Mouse (Mus musculus) forebrain, embryonic 10.5 days (tissue): ENCODE results near the gene Fap. TPM values are rescaled to one million over a fixed set of nuclear protein-coding genes. Genes with fewer than 3 reads are reported as not detected.

ENCODE experiments used
- DNase-seq: peaks from one replicate; pipeline ENCODE4 v3.0.0-alpha.2; 2017; ENCODE audit warnings: low spot score; ENCODE audit errors: extremely low spot score
- H3K27ac ChIP-seq: fragments of 300-500 bp; sonication (generic); 2 replicates; pipeline ENCODE4 v1.5.1; 2016; ENCODE audit warnings: mild to moderate bottlenecking
- H3K27me3 ChIP-seq: fragments of 300-500 bp; sonication (generic); 2 replicates; pipeline ENCODE4 v1.6.1; 2016; ENCODE audit warnings: mild to moderate bottlenecking; ENCODE audit not compliant: poor library complexity, severe bottlenecking
- H3K36me3 ChIP-seq: fragments of 300-500 bp; sonication (generic); replicated peaks from 2 replicates; pipeline ENCODE4 v1.6.1; 2016; ENCODE audit warnings: mild to moderate bottlenecking, moderate library complexity
- H3K4me1 ChIP-seq: fragments of 300-500 bp; sonication (generic); 2 replicates; pipeline ENCODE4 v1.6.1; 2016
- H3K4me3 ChIP-seq: fragments of 300-500 bp; sonication (generic); 2 replicates; pipeline ENCODE4 v1.5.1; 2016; ENCODE audit warnings: mild to moderate bottlenecking, moderate library complexity
- H3K9me3 ChIP-seq: fragments of 300-500 bp; sonication (generic); 2 replicates; pipeline ENCODE4 v1.6.1; 2016; ENCODE audit warnings: mild to moderate bottlenecking, moderate library complexity
- WGBS: fragments of 180-500 bp; shearing (Covaris S2); methylation state at CpG from one replicate; pipeline ENCODE4 v1.1.7; 2016; 5-methylcytosine and 5-hydroxymethylcytosine counted together
- polyA plus RNA-seq: library from polyadenylated mRNA; unstranded; fragments of >200 nt; fragmentation: Nextera tagmentation; extraction: Ambion mirVana; gene quantifications from 2 replicates; pipeline ENCODE4 v1.2.1, GENCODE M21; 2016

Fap gene
- polyA plus RNA-seq, 1 experiment from 2014 or later: 5.4 TPM

GRCm38 (mm10) chr2:62480285-62481198 lies 93.3 kb downstream of the Fap start:
- DNase-seq: no peak
- WGBS: 84% methylated on average over 9 of the region's 9 CpGs
- Histone ChIP-seq H3K9me3 (no peaks in the 10 kb centered on the region), H3K27me3 (no peaks in the 10 kb centered on the region), H3K27ac (no peak overlapping the region), H3K4me1 (no peaks in the 10 kb centered on the region), H3K4me3 (no peak overlapping the region), H3K36me3 (no peaks in the 10 kb centered on the region)

- Histone ChIP-seq H3K27me3 (no peaks in the 10 kb centered on the region), H3K9me3 (no peaks in the 10 kb centered on the region), H3K27ac (no peak overlapping the region), H3K36me3 (no peaks in the 10 kb centered on the region), H3K4me3 (no peak overlapping the region), H3K4me1 (no peaks in the 10 kb centered on the region)
- 89% methylated on average over 9 of the region's 9 CpGs for WGBS
- no peak for DNase-seq
Measured at GRCm38 (mm10) chr2:62469551-62469950, 104.3 kb downstream of the Fap start.

GRCm38 (mm10) chr2:62463287-62463686 lies 110.6 kb downstream of the Fap start:
- WGBS: 93% methylated on average over 2 of the region's 2 CpGs
- no peak overlapping the region for H3K27ac ChIP-seq
- H3K4me1 ChIP-seq: peaks cover 4% of the 10 kb centered on the region; the same call in 1 of the 2 replicates
- no peaks in the 10 kb centered on the region for H3K9me3 ChIP-seq
- no peaks in the 10 kb centered on the region for H3K27me3 ChIP-seq
- no peaks in the 10 kb centered on the region for H3K36me3 ChIP-seq
- no peak overlapping the region for H3K4me3 ChIP-seq
- no peak for DNase-seq

- Histone ChIP-seq H3K36me3 (no peaks in the 10 kb centered on the region), H3K27me3 (no peaks in the 10 kb centered on the region), H3K4me3 (no peak overlapping the region), H3K27ac (no peak overlapping the region), H3K9me3 (no peaks in the 10 kb centered on the region), H3K4me1 (peaks cover 4% of the 10 kb centered on the region; the same call in 1 of the 2 replicates)
- 83% methylated on average over 2 of the region's 2 CpGs for WGBS
- no peak for DNase-seq
Measured at GRCm38 (mm10) chr2:62462174-62462573, 111.7 kb downstream of the Fap start.

GRCm38 (mm10) chr2:62460815-62461450 lies 112.9 kb downstream of the Fap start:
- no peak for DNase-seq
- WGBS: 92% methylated on average over 12 of the region's 12 CpGs
- H3K27ac ChIP-seq: no peak overlapping the region
- no peaks in the 10 kb centered on the region for H3K9me3 ChIP-seq
- no peaks in the 10 kb centered on the region for H3K36me3 ChIP-seq
- no peaks in the 10 kb centered on the region for H3K27me3 ChIP-seq
- no peak overlapping the region for H3K4me3 ChIP-seq
- peaks cover 4% of the 10 kb centered on the region; the same call in 1 of the 2 replicates for H3K4me1 ChIP-seq

- WGBS: 89% methylated on average over 7 of the region's 7 CpGs
- no peaks in the 10 kb centered on the region for H3K9me3 ChIP-seq
Measured at GRCm38 (mm10) chr2:62460231-62460710, 113.6 kb downstream of the Fap start.

GRCm38 (mm10) chr2:62459241-62460174 lies 114.4 kb downstream of the Fap start:
- Histone ChIP-seq H3K4me3 (no peak overlapping the region), H3K9me3 (no peaks in the 10 kb centered on the region), H3K4me1 (peaks cover 4% of the 10 kb centered on the region; the same call in 1 of the 2 replicates), H3K36me3 (no peaks in the 10 kb centered on the region), H3K27ac (no peak overlapping the region), H3K27me3 (no peaks in the 10 kb centered on the region)
- WGBS: 76% methylated on average over 18 of the region's 18 CpGs
- DNase-seq: no peak

More at GRCm38 (mm10) chr2:62460231-62460710, 113.6 kb downstream of the Fap start:
- Histone ChIP-seq H3K27me3 (no peaks in the 10 kb centered on the region), H3K27ac (no peak overlapping the region), H3K4me3 (no peak overlapping the region), H3K4me1 (peaks cover 4% of the 10 kb centered on the region; the same call in 1 of the 2 replicates), H3K36me3 (no peaks in the 10 kb centered on the region)
- DNase-seq: no peak

GRCm38 (mm10) chr2:62458070-62458469 lies 115.8 kb downstream of the Fap start:
- Histone ChIP-seq H3K4me3 (no peak overlapping the region), H3K27ac (no peak overlapping the region), H3K9me3 (no peaks in the 10 kb centered on the region), H3K36me3 (no peaks in the 10 kb centered on the region), H3K27me3 (no peaks in the 10 kb centered on the region), H3K4me1 (peaks cover 4% of the 10 kb centered on the region; the same call in 1 of the 2 replicates)
- WGBS: 49% methylated on average over 9 of the region's 9 CpGs
- no peak for DNase-seq

- H3K36me3 ChIP-seq: no peaks in the 10 kb centered on the region
- no peak for DNase-seq
- 93% methylated on average over 11 of the region's 11 CpGs for WGBS
- no peaks in the 10 kb centered on the region for H3K27me3 ChIP-seq
- H3K4me1 ChIP-seq: peaks cover 4% of the 10 kb centered on the region; the same call in 1 of the 2 replicates
- no peaks in the 10 kb centered on the region for H3K9me3 ChIP-seq
- H3K4me3 ChIP-seq: no peak overlapping the region
- no peak overlapping the region for H3K27ac ChIP-seq
Measured at GRCm38 (mm10) chr2:62454991-62455390, 118.9 kb downstream of the Fap start.

- peaks cover 4% of the 10 kb centered on the region; the same call in 1 of the 2 replicates for H3K4me1 ChIP-seq
- 87% methylated on average over 6 of the region's 6 CpGs for WGBS
- no peak overlapping the region for H3K4me3 ChIP-seq
- no peaks in the 10 kb centered on the region for H3K36me3 ChIP-seq
- no peak for DNase-seq
- no peaks in the 10 kb centered on the region for H3K27me3 ChIP-seq
- no peaks in the 10 kb centered on the region for H3K9me3 ChIP-seq
- H3K27ac ChIP-seq: no peak overlapping the region
Measured at GRCm38 (mm10) chr2:62454033-62454432, 119.8 kb downstream of the Fap start.
